Comparison of ENCODE assay signal across 35 mouse cellular contexts in genomic region chr2:125375926-125376325, GRCm38 (mm10).
"Had no signal": no experiment of that assay in that cellular context is flagged by ENCODE, and none has a peak within 500 bp of the region (broad histone marks: within the 10 kb centered on the region; RNA-seq: fewer than 3 reads in every experiment).

No protein-coding gene starts in this region.

- H3K4me2 ChIP-seq: heart, embryonic 11.5 days; heart, embryonic 12.5 days; heart, embryonic 13.5 days; heart, embryonic 15.5 days; hindbrain, embryonic 12.5 days; hindbrain, embryonic 13.5 days; hindbrain, embryonic 14.5 days; hindbrain, embryonic 15.5 days; intestine, embryonic 15.5 days; kidney, embryonic 15.5 days had no signal

- H3K4me1 ChIP-seq: heart, embryonic 10.5 days; heart, embryonic 12.5 days; heart, embryonic 13.5 days; heart, embryonic 15.5 days; hindbrain, embryonic 10.5 days; hindbrain, embryonic 12.5 days; hindbrain, embryonic 13.5 days; hindbrain, embryonic 15.5 days; intestine, embryonic 15.5 days; kidney, embryonic 15.5 days had no signal

- H3K9me3 ChIP-seq: heart, embryonic 10.5 days; heart, embryonic 12.5 days; heart, embryonic 13.5 days; heart, embryonic 15.5 days; hindbrain, embryonic 10.5 days; hindbrain, embryonic 12.5 days; hindbrain, embryonic 13.5 days; hindbrain, embryonic 15.5 days; intestine, embryonic 15.5 days; kidney, embryonic 15.5 days had no signal

- ATAC-seq: hindbrain, embryonic 16.5 days; hindbrain, postnatal 0 days; inflammation-experienced regulatory T-cells, adult 6 months; intestine, embryonic 15.5 days; intestine, embryonic 16.5 days; intestine, postnatal 0 days had no signal

- H3K36me3 ChIP-seq: hindbrain, embryonic 12.5 days; hindbrain, embryonic 15.5 days; intestine, embryonic 15.5 days had no signal

- H3K27ac ChIP-seq: heart, embryonic 10.5 days; heart, embryonic 13.5 days; heart, embryonic 15.5 days; hindbrain, embryonic 12.5 days; hindbrain, embryonic 13.5 days; hindbrain, embryonic 14.5 days; hindbrain, embryonic 15.5 days; hindbrain, postnatal 0 days; intestine, embryonic 15.5 days; kidney, embryonic 15.5 days; kidney, postnatal 0 days; layer of hippocampus, adult 2 months had no signal

- H3K4me3 ChIP-seq: heart, embryonic 10.5 days; heart, embryonic 12.5 days; heart, embryonic 13.5 days; heart, embryonic 15.5 days; hindbrain, embryonic 10.5 days; hindbrain, embryonic 12.5 days; hindbrain, embryonic 13.5 days; hindbrain, embryonic 15.5 days; intestine, embryonic 15.5 days; kidney, embryonic 15.5 days; layer of hippocampus, adult 2 months had no signal

- DNase-seq: heart, postnatal 10 days; heart, postnatal 14 days; heart, postnatal 36 days; heart, postnatal 4 days; kidney, adult 11 months; kidney, adult 18-20 months; kidney, adult 2 months; kidney, adult 8-10 months; kidney, adult 9 months; kidney, postnatal 10 days; kidney, postnatal 14 days; kidney, postnatal 25 days; kidney, postnatal 36 days; kidney, postnatal 4 days; layer of hippocampus, adult 9-11 months; layer of hippocampus, postnatal 36 days had no signal

- H3K9ac ChIP-seq: heart, embryonic 12.5 days; heart, embryonic 13.5 days; heart, embryonic 15.5 days; hindbrain, embryonic 12.5 days; hindbrain, embryonic 13.5 days; hindbrain, embryonic 14.5 days; hindbrain, embryonic 15.5 days; intestine, embryonic 15.5 days; kidney, embryonic 15.5 days had no signal

- H3K27me3 ChIP-seq: heart, embryonic 12.5 days; heart, embryonic 13.5 days; heart, embryonic 15.5 days; hindbrain, embryonic 12.5 days; hindbrain, embryonic 13.5 days; hindbrain, embryonic 15.5 days; intestine, embryonic 15.5 days; kidney, embryonic 15.5 days had no signal
